Mouse (Mus musculus): ENCODE data around the gene Relb. TPM values are rescaled to one million over a fixed set of nuclear protein-coding genes. Genes with fewer than 3 reads are reported as not detected.

The Relb gene
- polyA plus RNA-seq, 1 experiment = 32.5 TPM

DNA sequence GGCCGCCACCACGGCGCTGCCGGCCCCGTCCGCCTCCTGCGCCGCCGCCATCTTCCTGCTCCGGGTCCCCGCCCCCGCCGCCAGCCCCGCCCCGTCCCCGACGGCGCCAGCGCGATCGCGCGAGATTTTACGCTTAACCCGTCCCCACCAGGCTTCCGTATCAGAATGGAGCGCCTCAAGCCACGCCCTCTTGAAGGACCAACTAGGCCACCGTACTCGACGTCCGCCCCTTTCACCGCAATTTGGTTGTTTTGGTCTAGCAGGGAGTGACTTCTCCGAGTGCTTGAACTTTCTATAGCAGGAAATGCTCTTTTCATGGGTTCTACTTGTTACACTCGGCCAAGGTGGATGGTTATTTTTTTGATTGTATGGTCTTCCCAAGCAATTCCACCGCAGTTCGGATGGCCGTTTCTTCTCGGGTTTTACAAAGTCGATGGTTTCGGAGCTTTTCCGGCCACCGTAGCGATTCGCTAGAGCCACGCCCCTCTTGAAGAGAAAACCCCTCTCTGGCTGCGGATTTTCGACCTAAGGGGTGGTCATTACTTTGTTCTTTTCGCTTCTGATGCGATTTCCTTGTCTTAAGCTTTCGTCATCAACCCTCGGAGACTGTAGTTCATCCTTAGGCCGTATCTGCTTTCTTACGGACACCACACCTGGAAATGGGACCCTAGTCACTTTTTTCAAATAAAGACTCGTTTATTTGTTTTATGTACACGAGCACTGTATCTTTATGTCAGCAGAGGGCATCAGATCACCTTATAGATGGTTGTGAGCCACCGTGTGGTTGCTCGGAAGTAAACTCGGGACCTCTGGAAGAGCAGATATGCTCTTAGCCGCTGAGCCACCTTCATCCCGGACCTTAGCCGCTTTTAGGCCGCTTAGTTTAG, 36.0 kb upstream of the Relb start, which contains the start of gene Clptm1:
TSS of gene Clptm1 (minus strand) at position 79 of the 887 bp plus-strand sequence.
- WGBS = under 1% methylated on average over 62 of the region's 63 CpGs
- TF ChIP-seq CTCF (IDR thresholded peaks at IDR 0.05; ENCODE audit: insufficient read depth, low read length) = no peak
- TF ChIP-seq POLR2A (IDR thresholded peaks at IDR 0.05; ENCODE audit: borderline replicate concordance, extremely low read depth, low read depth, low read length) = peak; percentile 72; the same call in 1 of the 2 replicates
- DNase-seq = peak; percentile 97
- H3K4me1 ChIP-seq (ENCODE audit: control insufficient read depth, insufficient read depth, low read length) = peaks cover 14% of the 10 kb centered on the region
- peak within 1 kb of the TSS; percentile 78 for H3K4me3 ChIP-seq (replicated peaks; ENCODE audit: extremely low read depth, low read depth, low read length)

DNA sequence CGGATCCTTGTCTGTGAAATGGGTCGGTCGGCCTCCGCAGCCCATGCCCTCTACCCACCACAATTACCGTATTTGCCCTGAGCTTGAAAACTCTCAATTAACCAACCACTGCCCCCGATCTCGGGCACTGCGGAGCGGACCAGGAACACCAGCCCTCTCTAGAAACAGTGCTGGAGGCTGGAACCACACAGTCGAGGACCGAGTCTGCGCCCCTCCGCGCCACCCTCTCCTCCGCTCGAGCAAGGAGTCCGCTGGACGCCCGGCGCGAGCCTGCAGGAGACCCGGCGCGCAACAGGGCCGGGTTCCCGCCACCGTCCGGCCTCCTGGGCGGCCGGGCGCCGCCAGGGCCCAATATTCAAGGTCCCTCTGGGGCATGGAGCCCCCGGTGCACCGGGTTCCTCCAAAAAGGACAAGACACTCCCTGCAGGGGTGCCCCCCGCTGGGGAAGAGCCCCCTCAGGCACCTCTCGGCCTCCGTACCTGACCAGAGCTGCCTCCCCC, 35.3 kb upstream of the Relb start:
- TF ChIP-seq CTCF (IDR thresholded peaks at IDR 0.05; ENCODE audit: insufficient read depth, low read length) = no peak
- TF ChIP-seq POLR2A (IDR thresholded peaks at IDR 0.05; ENCODE audit: borderline replicate concordance, extremely low read depth, low read depth, low read length) = no peak
- Histone ChIP-seq H3K4me3 (replicated peaks; ENCODE audit: extremely low read depth, low read depth, low read length) (peak overlapping the region; percentile 75), H3K4me1 (ENCODE audit: control insufficient read depth, insufficient read depth, low read length) (peaks cover 14% of the 10 kb centered on the region)
- no peak for DNase-seq
- under 1% methylated on average over 37 of the region's 37 CpGs for WGBS

DNA sequence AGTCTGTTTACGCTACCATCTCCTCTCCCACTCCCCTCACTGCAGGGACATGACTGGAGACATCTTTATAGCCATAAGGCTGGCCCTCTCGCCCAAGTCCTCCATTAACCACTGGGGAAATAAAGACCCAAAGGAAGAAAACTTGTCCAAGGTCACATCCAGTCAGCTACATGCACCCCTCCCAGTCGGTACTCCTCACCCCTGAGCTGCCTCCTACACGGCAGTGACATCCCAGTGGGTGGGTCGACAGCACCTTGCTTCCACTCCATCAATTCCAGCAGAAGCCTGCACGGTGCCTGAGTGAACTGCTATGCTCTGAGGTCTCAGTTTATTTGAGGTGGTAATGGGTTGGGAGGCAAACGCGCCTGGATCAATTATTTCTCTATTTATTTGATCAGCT, 34.7 kb upstream of the Relb start:
- 12% methylated on average over 8 of the region's 8 CpGs for WGBS
- TF ChIP-seq CTCF (IDR thresholded peaks at IDR 0.05; ENCODE audit: insufficient read depth, low read length) (no peak), POLR2A (IDR thresholded peaks at IDR 0.05; ENCODE audit: borderline replicate concordance, extremely low read depth, low read depth, low read length) (no peak)
- peak overlapping the region; percentile 75 for H3K4me3 ChIP-seq (replicated peaks; ENCODE audit: extremely low read depth, low read depth, low read length)
- H3K4me1 ChIP-seq (ENCODE audit: control insufficient read depth, insufficient read depth, low read length) = peaks cover 10% of the 10 kb centered on the region
- no peak for DNase-seq

DNA sequence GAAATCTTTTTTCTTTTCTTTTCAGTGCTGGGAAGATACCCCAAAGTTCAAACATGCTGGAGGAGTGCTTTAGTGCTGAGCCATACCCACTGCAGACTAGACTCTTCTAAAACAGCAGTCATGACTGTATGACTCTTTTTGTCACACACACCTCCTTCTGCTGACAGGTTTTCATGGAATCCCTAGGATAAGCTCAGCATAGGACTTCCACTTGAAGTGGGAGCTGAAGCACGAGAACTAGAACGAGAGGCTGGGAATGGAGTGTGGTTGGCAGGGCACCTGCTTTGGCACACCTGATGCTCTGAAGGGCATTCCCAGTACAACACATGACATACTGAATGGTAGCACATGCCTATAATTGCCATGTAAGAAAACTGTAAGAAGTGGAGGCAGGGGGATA, 23.4 kb upstream of the Relb start:
- TF ChIP-seq POLR2A (IDR thresholded peaks at IDR 0.05; ENCODE audit: borderline replicate concordance, extremely low read depth, low read depth, low read length) (no peak), CTCF (IDR thresholded peaks at IDR 0.05; ENCODE audit: insufficient read depth, low read length) (no peak)
- no peak for DNase-seq
- 88% methylated on average over 2 of the region's 2 CpGs for WGBS
- Histone ChIP-seq H3K4me3 (replicated peaks; ENCODE audit: extremely low read depth, low read depth, low read length) (no peak overlapping the region), H3K4me1 (ENCODE audit: control insufficient read depth, insufficient read depth, low read length) (0 out of 2 replicates have a peak, but pooled peaks cover 2% of the 10 kb centered on the region)

DNA sequence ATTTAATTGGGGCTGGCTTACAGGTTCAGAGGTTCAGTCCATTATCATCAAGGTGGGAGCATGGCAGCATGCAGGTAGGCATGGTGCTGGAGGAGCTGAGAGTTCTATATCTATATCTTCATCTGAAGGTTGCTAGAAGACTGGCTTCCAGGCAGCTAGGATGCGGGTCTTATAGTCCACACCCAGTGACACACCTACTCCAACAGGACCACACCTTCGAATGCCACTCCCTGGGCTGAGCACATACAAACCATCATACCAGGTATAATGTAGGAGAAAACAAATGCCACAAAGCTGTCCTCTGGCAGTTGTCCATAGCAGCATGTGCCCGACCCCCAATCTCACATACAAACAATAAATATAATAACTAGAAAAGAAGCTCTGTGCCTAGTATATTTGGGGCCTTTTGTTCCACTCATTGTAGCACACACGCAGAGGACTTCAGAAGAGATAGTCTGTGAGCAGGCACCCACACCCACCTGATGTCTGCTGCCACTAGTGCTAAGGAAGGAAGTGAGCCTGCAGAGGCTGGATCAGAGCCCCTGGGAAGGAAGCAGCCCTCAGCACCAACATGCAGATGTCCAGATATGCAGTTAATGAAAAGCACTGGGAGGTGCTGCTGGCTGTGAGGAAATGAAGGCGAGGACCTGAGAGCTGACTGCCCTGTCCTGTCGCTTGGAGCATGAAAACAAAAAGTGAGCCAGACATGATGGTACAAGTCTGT, 22.0 kb upstream of the Relb start:
- DNase-seq = no peak
- TF ChIP-seq POLR2A (IDR thresholded peaks at IDR 0.05; ENCODE audit: borderline replicate concordance, extremely low read depth, low read depth, low read length) = no peak
- TF ChIP-seq CTCF (IDR thresholded peaks at IDR 0.05; ENCODE audit: insufficient read depth, low read length) = no peak
- 54% methylated on average over 6 of the region's 6 CpGs for WGBS
- H3K4me3 ChIP-seq (replicated peaks; ENCODE audit: extremely low read depth, low read depth, low read length) = no peak overlapping the region
- 0 out of 2 replicates have a peak, but pooled peaks cover 2% of the 10 kb centered on the region for H3K4me1 ChIP-seq (ENCODE audit: control insufficient read depth, insufficient read depth, low read length)

DNA sequence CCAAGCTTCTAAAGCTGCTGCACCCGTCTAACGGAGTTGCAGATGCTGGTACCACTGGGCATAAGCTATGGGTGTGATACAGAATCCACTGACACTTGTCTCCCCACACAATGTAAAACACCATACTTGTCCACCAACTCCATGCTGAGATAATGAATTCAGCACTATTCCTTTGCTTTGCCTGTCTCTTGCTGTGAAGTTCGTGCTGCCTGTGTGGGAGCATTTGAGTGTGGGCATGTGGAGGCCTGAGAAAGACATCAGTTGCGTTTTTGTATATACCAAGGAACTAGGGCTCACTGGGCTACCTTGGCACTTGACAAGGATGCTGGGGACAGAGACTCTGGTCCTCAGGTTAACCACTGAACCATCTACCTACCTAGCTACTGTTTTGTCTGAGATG, 12.0 kb upstream of the Relb start:
- Histone ChIP-seq H3K4me1 (ENCODE audit: control insufficient read depth, insufficient read depth, low read length) (no peaks in the 10 kb centered on the region), H3K4me3 (replicated peaks; ENCODE audit: extremely low read depth, low read depth, low read length) (no peak overlapping the region)
- no peak for DNase-seq
- 89% methylated on average over 4 of the region's 4 CpGs for WGBS
- TF ChIP-seq POLR2A (IDR thresholded peaks at IDR 0.05; ENCODE audit: borderline replicate concordance, extremely low read depth, low read depth, low read length) (no peak), CTCF (IDR thresholded peaks at IDR 0.05; ENCODE audit: insufficient read depth, low read length) (no peak)

DNA sequence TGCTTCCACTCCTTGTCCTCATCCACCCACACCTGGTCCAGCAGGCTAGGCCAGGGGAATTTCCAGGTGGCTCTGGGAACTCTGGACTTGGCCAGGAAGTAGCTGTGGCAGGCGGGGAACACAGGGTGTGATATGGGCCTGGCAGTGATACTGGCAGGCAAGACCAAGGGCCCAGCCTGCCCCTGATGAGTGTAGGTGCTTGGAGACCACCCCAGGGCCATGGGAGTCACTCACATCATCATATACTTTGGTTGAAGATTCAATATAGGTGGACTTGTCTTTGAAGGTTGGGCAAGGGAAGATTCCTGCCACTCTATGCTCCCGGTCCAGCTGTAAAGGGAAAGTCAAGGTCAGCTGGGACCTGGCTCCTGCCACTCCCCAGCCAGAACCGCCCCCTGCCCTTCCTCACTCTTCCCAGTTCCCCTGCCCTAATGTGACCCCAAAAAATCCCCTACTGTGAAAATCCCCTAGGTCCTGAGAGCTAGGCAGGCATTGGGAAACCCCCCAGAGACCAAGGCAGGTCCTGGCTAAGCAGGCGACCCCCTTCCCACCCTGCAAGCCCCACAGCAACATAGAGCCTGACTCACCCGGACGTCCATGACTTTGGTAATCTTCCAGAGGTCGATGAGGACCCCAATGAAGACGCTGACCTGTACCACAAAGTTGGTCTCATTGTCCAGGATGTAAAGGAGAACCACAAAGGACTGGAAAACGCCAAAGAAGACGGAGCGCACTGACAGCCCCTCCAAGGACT, 6.0 kb upstream of the Relb start:
- 79% methylated on average over 11 of the region's 11 CpGs for WGBS

DNA sequence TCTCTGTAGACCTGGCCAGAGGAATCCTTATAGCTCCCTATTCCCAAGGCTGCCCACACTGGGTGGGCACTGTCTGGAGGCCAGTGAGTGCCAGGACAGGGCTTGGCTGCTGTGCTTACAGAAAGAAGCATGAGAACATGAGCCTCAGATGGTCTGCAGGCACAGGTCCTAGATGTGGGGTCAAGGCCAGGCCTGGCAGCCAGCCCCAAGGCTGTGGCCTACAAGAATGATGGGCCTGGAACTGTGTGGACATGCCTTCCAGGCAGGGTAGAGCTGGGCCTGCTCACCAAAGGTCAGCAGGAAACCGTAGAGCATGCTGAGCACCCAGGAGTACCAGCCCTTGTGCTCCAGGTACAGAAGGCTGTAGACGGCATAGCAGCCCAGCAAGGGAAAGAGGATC, 5.4 kb upstream of the Relb start:
- 92% methylated on average over 2 of the region's 2 CpGs for WGBS
- no peak for TF ChIP-seq CTCF (IDR thresholded peaks at IDR 0.05; ENCODE audit: insufficient read depth, low read length)
- no peak for TF ChIP-seq POLR2A (IDR thresholded peaks at IDR 0.05; ENCODE audit: borderline replicate concordance, extremely low read depth, low read depth, low read length)

More for the DNA sequence above, 6.0 kb upstream of the Relb start:
- DNase-seq = no peak
- TF ChIP-seq CTCF (IDR thresholded peaks at IDR 0.05; ENCODE audit: insufficient read depth, low read length) = no peak
- TF ChIP-seq POLR2A (IDR thresholded peaks at IDR 0.05; ENCODE audit: borderline replicate concordance, extremely low read depth, low read depth, low read length) = no peak
- no peaks in the 10 kb centered on the region for H3K4me1 ChIP-seq (ENCODE audit: control insufficient read depth, insufficient read depth, low read length)
- H3K4me3 ChIP-seq (replicated peaks; ENCODE audit: extremely low read depth, low read depth, low read length) = no peak overlapping the region

DNA sequence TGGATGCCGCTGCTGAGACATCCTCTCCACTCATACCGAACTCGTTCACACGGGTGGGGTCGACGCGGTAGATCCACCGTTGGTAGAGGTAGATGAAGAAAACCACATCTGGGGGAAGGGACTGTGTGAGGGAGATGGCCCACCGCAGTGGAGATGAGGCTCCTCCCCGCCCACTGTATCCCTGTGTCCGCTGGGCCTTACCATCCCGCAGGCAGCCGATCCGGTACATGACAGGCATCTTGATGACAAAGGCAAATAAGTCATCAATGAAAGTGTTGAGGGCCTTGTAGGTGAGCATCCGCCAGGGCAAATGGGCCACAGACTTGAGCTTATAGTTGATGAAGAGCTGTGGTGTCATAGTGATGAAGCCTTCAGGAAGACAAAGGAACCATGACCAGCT, 4.6 kb upstream of the Relb start:
- WGBS = 92% methylated on average over 15 of the region's 15 CpGs
- TF ChIP-seq POLR2A (IDR thresholded peaks at IDR 0.05; ENCODE audit: borderline replicate concordance, extremely low read depth, low read depth, low read length) (no peak), CTCF (IDR thresholded peaks at IDR 0.05; ENCODE audit: insufficient read depth, low read length) (no peak)
- H3K4me3 ChIP-seq (replicated peaks; ENCODE audit: extremely low read depth, low read depth, low read length) = no peak overlapping the region

More for the DNA sequence above, 5.4 kb upstream of the Relb start:
- H3K4me1 ChIP-seq (ENCODE audit: control insufficient read depth, insufficient read depth, low read length) = peaks cover 1% of the 10 kb centered on the region; the same call in 1 of the 2 replicates
- no peak overlapping the region for H3K4me3 ChIP-seq (replicated peaks; ENCODE audit: extremely low read depth, low read depth, low read length)
- DNase-seq = no peak

More for the DNA sequence above, 4.6 kb upstream of the Relb start:
- peaks cover 3% of the 10 kb centered on the region; the same call in 1 of the 2 replicates for H3K4me1 ChIP-seq (ENCODE audit: control insufficient read depth, insufficient read depth, low read length)
- DNase-seq = no peak
